Mouse (Mus musculus): ENCODE measurements at regions not wholly inside any gene's neighbourhood (a gene's known extent, or its start where the extent isn't known, plus 50 kb on each side); places are given as distances from the start of the nearest gene placed in this dataset.
A peak's percentile ranks its signal among the peaks of the same experiment; 100 is the strongest.

DNA sequence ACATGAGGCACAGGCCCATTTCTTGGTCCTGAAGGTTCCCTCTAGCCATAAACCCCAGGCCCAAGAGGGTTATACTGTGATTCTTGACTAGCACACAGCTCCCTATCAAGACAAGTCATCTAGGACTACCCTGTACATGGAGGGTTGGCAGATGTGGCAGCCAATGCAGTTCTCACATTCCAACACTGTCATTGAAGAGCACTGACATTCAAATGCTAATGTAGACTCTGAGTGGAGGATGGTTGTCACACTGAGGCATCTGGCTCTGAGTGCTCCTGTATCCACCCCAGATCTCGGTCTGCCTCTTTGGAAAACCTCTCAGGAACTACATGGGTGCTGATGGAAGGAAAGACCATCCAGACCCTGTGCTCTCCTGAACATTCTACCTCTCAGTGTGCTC, 900.5 kb upstream of the 1700015G11Rik start:
- no peak for DNase-seq (ENCODE audit: low spot score in 2 of 2)

DNA sequence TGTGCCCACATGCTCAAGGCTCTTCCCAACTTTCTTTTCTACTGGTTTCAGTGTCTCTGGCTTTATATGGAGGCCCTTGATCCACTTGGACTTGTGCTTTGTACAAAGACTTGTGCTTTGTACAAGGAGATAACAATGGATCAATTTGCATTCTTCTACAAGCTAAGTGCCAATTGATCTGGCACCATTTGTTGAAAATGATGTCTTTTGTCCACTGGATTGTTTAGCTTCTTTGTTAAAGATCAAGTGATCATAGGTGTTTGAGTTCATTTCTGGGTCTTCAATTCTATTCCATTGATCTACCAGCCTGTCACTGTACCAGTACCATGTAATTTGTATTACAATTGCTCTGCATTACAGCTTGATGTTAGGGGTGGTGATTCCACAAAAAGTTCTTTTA, 895.8 kb upstream of the 1700015G11Rik start:
- DNase-seq (ENCODE audit: low spot score in 2 of 2): no peak

- DNase-seq (ENCODE audit: low spot score in 2 of 2): no peak
Observed at GRCm38 (mm10) chr7:52865755-52866154, 850.2 kb upstream of the 1700015G11Rik start.

GRCm38 (mm10) chr7:52822310-52822709, 806.8 kb upstream of the 1700015G11Rik start:
- peak; percentile 13 to 33 for DNase-seq (ENCODE audit: low spot score in 2 of 2)

DNA sequence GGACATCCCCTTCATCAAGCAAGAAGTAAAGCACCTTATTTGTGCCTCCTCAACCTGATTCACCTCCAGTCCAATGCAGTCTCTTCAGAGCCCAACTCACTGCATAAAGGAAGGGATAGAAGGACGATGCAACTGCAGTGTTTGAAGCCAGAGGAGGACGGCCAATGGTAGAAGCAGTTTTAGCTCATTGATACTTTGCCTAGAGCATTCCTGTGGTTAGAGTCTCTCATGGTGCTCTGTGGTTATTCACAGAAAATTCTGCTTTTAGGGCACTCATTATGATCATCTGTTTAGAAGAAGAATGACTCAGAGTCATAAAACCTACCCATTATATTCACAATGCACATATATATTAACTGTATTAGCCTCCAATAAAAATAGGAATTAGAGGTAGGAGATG, 792.6 kb upstream of the 1700015G11Rik start:
- DNase-seq (ENCODE audit: low spot score in 2 of 2): no peak
